Mouse (Mus musculus) myocyte (in vitro differentiated cells): ENCODE measurements at regions not wholly inside any gene's neighbourhood (a gene's known extent, or its start where the extent isn't known, plus 50 kb on each side); places are given as distances from the start of the nearest gene placed in this dataset.

Source experiments
- H3K27me3 ChIP-seq: one replicate; pipeline ENCODE4 v1.6.1; 2011; ENCODE audit not compliant: control insufficient read depth, insufficient read depth, insufficient read length
- H3K36me3 ChIP-seq: one replicate; pipeline ENCODE4 v1.6.1; 2011; ENCODE audit not compliant: control insufficient read depth, insufficient read depth
- H3K4me2 ChIP-seq: one replicate; pipeline ENCODE4 v1.6.1; 2011; ENCODE audit warnings: low read depth, control low read depth
- H3K4me3 ChIP-seq: one replicate; pipeline ENCODE4 v1.5.1; 2011; ENCODE audit warnings: mild to moderate bottlenecking, control low read depth, moderate library complexity
- H3K79me2 ChIP-seq: one replicate; pipeline ENCODE4 v1.6.1; 2011; ENCODE audit not compliant: control insufficient read depth, insufficient read depth
- H3ac ChIP-seq: one replicate; pipeline ENCODE4 v1.6.1; 2011; ENCODE audit not compliant: control insufficient read depth, insufficient read length
- CEBPB ChIP-seq: IDR thresholded peaks from 2 replicates; pipeline ENCODE4 v1.6.1; 2011; ENCODE audit warnings: mild to moderate bottlenecking, moderate library complexity; ENCODE audit not compliant: poor library complexity, insufficient read depth, severe bottlenecking
- E2F4 ChIP-seq: IDR thresholded peaks from one replicate; pipeline ENCODE4 v1.6.1; 2011; ENCODE audit warnings: mild to moderate bottlenecking, control low read depth, moderate library complexity; ENCODE audit not compliant: insufficient read depth
- MAX ChIP-seq: IDR thresholded peaks from one replicate; pipeline ENCODE4 v1.6.1; 2011; ENCODE audit warnings: low read depth, mild to moderate bottlenecking, control low read depth
- MYOD1 ChIP-seq, 3 experiments: IDR thresholded peaks; one replicate each; pipeline ENCODE4 v1.6.1; 2011; ENCODE audit warnings: control low read depth in 2 of 3, low read depth in 2 of 3, mild to moderate bottlenecking in 2 of 3, moderate library complexity in 1 of 3; ENCODE audit not compliant: insufficient read length in 2 of 3, control insufficient read depth in 1 of 3
- MYOG ChIP-seq, 3 experiments: IDR thresholded peaks; one replicate each; pipeline ENCODE4 v1.6.1; 2011; ENCODE audit warnings: control low read depth in 2 of 3, low read depth in 2 of 3, mild to moderate bottlenecking in 2 of 3; ENCODE audit not compliant: insufficient read length in 2 of 3, control insufficient read depth in 1 of 3, insufficient read depth in 1 of 3
- POLR2A ChIP-seq: IDR thresholded peaks from one replicate; pipeline ENCODE4 v1.6.1; 2011; ENCODE audit warnings: low read depth, mild to moderate bottlenecking, control low read depth, moderate library complexity; ENCODE audit not compliant: insufficient read length
- POLR2AphosphoS2 ChIP-seq: IDR thresholded peaks from one replicate; pipeline ENCODE4 v1.6.1; 2011; ENCODE audit warnings: low read depth, control low read depth; ENCODE audit not compliant: insufficient read length
- REST ChIP-seq: IDR thresholded peaks from one replicate; pipeline ENCODE4 v1.6.1; 2011; ENCODE audit warnings: mild to moderate bottlenecking, control low read depth, moderate library complexity; ENCODE audit not compliant: insufficient read depth, insufficient read length
- SRF ChIP-seq: IDR thresholded peaks from one replicate; pipeline ENCODE4 v1.6.1; 2011; ENCODE audit warnings: low read depth; ENCODE audit not compliant: control insufficient read depth, insufficient read length
- TCF12 ChIP-seq: IDR thresholded peaks from one replicate; pipeline ENCODE4 v1.6.1; 2011; ENCODE audit warnings: mild to moderate bottlenecking, control low read depth; ENCODE audit not compliant: poor library complexity, insufficient read depth, severe bottlenecking
- TCF3 ChIP-seq: IDR thresholded peaks from one replicate; pipeline ENCODE4 v1.6.1; 2011; ENCODE audit warnings: low read depth, control low read depth; ENCODE audit not compliant: insufficient read length
- USF1 ChIP-seq: IDR thresholded peaks from one replicate; pipeline ENCODE4 v1.6.1; 2011; ENCODE audit warnings: low read depth, mild to moderate bottlenecking, control low read depth, moderate library complexity

DNA sequence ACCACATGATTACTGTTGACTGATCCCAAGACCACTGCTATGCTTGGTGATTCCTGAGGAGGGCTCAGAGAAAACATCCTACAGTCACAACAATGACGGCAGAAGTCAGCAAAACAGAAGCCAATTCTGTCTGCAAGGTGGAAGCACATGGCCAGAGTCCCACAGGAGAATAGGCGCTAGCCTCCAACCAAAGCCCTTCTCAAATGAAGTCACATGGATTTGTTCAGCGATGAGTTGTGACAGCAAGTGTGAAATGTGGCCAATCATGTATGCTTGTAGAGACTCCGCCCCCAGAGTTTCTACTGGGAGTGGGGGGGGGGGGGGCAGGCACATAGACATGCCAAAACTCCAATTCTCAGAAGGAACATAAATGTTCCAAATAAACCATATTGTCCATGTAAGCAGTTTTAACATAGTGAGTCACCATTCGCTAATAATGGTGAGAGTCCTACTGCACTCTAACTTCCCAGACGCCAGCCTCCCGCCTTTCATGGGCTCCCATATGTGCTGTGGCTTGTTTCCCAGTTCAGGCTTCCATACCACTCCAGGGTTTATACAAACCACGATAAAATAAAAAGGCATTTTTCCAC, 231.6 kb upstream of the Npvf start:
- Histone ChIP-seq H3K4me3 (no peak overlapping the region), H3ac (no peak overlapping the region), H3K27me3 (peaks cover 17% of the 10 kb centered on the region), H3K4me2 (no peak overlapping the region), H3K36me3 (no peaks in the 10 kb centered on the region), H3K79me2 (no peaks in the 10 kb centered on the region)
- TF ChIP-seq MYOD1 (IDR thresholded peaks at IDR 0.05; ENCODE audit: control insufficient read depth in 1 of 3, insufficient read length in 2 of 3, low read depth in 2 of 3), result no peak
- TF ChIP-seq REST, result no peak
- TF ChIP-seq POLR2A, result no peak
- no peak for TF ChIP-seq CEBPB
- TF ChIP-seq TCF12, result no peak
- TF ChIP-seq SRF, result no peak
- TF ChIP-seq E2F4, result no peak
- no peak for TF ChIP-seq USF1
- TF ChIP-seq TCF3, result no peak
- no peak for TF ChIP-seq MYOG (IDR thresholded peaks at IDR 0.05; ENCODE audit: control insufficient read depth in 1 of 3, insufficient read depth in 1 of 3, insufficient read length in 2 of 3, low read depth in 2 of 3)
- TF ChIP-seq POLR2AphosphoS2, result no peak
- TF ChIP-seq MAX, result no peak

DNA sequence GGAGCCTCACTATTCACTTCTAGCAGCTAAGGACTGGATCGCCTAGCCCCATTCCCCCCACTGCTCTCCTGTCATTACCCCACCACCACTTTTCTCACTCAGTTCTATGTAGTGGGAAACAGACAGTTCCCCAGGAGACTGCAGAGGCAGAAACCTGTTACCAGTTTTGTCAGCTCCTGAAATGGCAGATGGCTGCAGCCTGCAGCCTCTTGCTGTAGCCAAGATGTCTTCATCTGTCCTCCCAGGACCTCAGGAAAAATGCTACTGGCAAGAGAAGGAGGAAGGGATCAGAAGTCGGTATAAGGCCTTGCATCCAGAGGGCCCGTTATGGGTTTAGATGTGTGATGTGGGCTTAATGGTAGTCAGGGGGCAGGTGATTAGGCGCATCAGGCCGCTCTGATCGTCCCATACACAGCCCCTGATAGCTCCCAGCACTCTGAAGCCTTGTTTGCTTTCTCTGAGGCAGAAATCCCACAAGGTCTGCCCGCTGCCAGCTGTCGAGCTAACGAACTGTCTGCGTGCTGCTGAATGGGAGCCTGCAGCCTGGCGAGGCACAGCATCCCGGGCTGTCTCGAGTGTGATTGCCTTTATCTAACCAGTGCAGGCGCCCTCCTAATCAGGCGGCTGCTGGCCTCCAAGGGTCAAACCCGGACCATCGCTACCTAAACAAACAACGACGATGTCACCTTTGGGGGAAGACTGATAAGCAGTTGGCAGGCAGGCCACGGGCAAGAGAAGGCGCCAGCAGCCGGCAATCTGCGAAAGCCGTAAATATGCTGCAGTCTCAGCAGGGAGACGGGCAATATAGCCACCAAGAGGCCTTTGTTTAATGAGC, 236.3 kb upstream of the Npvf start:
- Histone ChIP-seq H3ac (no peak overlapping the region), H3K79me2 (no peaks in the 10 kb centered on the region), H3K4me2 (no peak overlapping the region), H3K36me3 (no peaks in the 10 kb centered on the region), H3K4me3 (no peak overlapping the region), H3K27me3 (peaks cover 7% of the 10 kb centered on the region)
- TF ChIP-seq MYOD1 (IDR thresholded peaks at IDR 0.05; ENCODE audit: control insufficient read depth in 1 of 3, insufficient read length in 2 of 3, low read depth in 2 of 3), result no peak
- no peak for TF ChIP-seq REST
- TF ChIP-seq POLR2A, result no peak
- no peak for TF ChIP-seq POLR2AphosphoS2
- no peak for TF ChIP-seq CEBPB
- no peak for TF ChIP-seq TCF3
- no peak for TF ChIP-seq E2F4
- TF ChIP-seq USF1, result no peak
- no peak for TF ChIP-seq TCF12
- TF ChIP-seq MAX, result no peak

DNA sequence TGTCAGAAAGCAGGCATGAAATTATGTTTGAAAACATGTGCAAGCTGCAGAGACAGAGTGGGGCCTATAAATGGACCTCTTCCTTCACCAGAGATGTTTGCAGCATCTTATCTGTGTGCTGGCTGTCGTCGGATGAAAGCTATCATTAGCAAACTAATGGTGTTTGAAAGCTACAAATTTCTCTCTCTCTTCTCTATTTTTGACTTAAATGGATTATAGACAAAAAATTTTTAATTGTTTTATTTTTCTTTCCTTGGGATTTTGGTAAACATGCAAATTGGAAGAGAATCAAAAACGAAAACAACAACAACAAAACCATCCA, 236.9 kb upstream of the Npvf start:
- no peaks in the 10 kb centered on the region for H3K36me3 ChIP-seq
- no peak overlapping the region for H3ac ChIP-seq
- no peaks in the 10 kb centered on the region for H3K79me2 ChIP-seq
- H3K27me3 ChIP-seq, result peaks cover 7% of the 10 kb centered on the region
- TF ChIP-seq MYOG (IDR thresholded peaks at IDR 0.05; ENCODE audit: control insufficient read depth in 1 of 3, insufficient read depth in 1 of 3, insufficient read length in 2 of 3, low read depth in 2 of 3), result no peak
- TF ChIP-seq SRF, result no peak
- TF ChIP-seq CEBPB, result no peak
- no peak for TF ChIP-seq E2F4
- TF ChIP-seq REST, result no peak
- no peak for TF ChIP-seq POLR2AphosphoS2
- TF ChIP-seq MAX, result no peak
- TF ChIP-seq POLR2A, result no peak
- no peak for TF ChIP-seq TCF12
- no peak for TF ChIP-seq USF1
- TF ChIP-seq MYOD1 (IDR thresholded peaks at IDR 0.05; ENCODE audit: control insufficient read depth in 1 of 3, insufficient read length in 2 of 3, low read depth in 2 of 3), result no peak
- TF ChIP-seq TCF3, result no peak
- H3K4me2 ChIP-seq, result no peak overlapping the region
- no peak overlapping the region for H3K4me3 ChIP-seq

DNA sequence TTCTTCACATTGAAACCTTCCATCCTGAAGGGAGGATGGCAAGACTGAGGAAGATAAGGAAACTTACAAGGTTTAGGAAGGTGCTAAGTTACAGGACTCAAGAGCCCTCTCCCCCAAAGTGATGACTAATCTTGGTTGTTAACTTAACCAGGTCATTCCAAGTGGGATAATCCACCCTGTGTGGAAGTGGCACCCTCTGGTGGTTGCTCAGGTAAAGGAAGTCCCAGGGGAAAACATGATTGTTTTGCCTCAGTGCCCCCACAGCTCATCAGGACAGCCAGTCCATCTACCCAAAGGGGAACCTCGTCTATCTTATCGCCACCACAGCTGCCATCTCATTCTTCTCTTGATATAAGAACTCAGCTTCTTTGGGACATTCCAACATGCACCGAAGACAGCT, 244.6 kb upstream of the Npvf start:
- Histone ChIP-seq H3K4me3 (no peak overlapping the region), H3K79me2 (no peaks in the 10 kb centered on the region), H3K36me3 (no peaks in the 10 kb centered on the region), H3K27me3 (no peaks in the 10 kb centered on the region), H3ac (no peak overlapping the region), H3K4me2 (no peak overlapping the region)
- TF ChIP-seq USF1, result no peak
- TF ChIP-seq POLR2AphosphoS2, result no peak
- no peak for TF ChIP-seq E2F4
